Mouse (Mus musculus): Measurements from ENCODE around the gene Coq9. TPM values are rescaled to one million over a fixed set of nuclear protein-coding genes. Genes with fewer than 3 reads are reported as not detected.

The Coq9 gene
- polyA plus RNA-seq, 1 experiment from 2014 or later: 74.6 TPM

- peaks cover 13% of the 10 kb centered on the region for H3K4me1 ChIP-seq
- no peak for ATAC-seq (ENCODE audit: insufficient number of reproducible peaks, low FRiP score, low TSS enrichment, low read depth)
- no peaks in the 10 kb centered on the region for H3K9me3 ChIP-seq
- H3K4me2 ChIP-seq: no peak overlapping the region
- no peak overlapping the region for H3K9ac ChIP-seq
- no peaks in the 10 kb centered on the region for H3K27me3 ChIP-seq
- H3K36me3 ChIP-seq: peaks cover 81% of the 10 kb centered on the region
- H3K4me3 ChIP-seq: no peak overlapping the region
- H3K27ac ChIP-seq: no peak overlapping the region
- 86% methylated on average over 12 of the region's 12 CpGs for WGBS
Observed at GRCm38 (mm10) chr8:94862487-94863220, 24.5 kb downstream of the Coq9 start.

GRCm38 (mm10) chr8:94863897-94864673, 26.0 kb downstream of the Coq9 start:
- 66% methylated on average over 10 of the region's 10 CpGs for WGBS
- H3K4me3 ChIP-seq: no peak overlapping the region

GRCm38 (mm10) chr8:94865292-94865691, 27.2 kb downstream of the Coq9 start:
- Histone ChIP-seq H3K36me3 (peaks cover 80% of the 10 kb centered on the region), H3K4me3 (no peak overlapping the region), H3K27ac (no peak overlapping the region), H3K9me3 (no peaks in the 10 kb centered on the region), H3K9ac (no peak overlapping the region), H3K4me1 (peaks cover 23% of the 10 kb centered on the region), H3K27me3 (no peaks in the 10 kb centered on the region), H3K4me2 (no peak overlapping the region)
- no peak for ATAC-seq (ENCODE audit: insufficient number of reproducible peaks, low FRiP score, low TSS enrichment, low read depth)
- 73% methylated on average over 10 of the region's 10 CpGs for WGBS

More at GRCm38 (mm10) chr8:94863897-94864673, 26.0 kb downstream of the Coq9 start:
- peaks cover 90% of the 10 kb centered on the region for H3K36me3 ChIP-seq
- H3K27ac ChIP-seq: no peak overlapping the region
- H3K4me1 ChIP-seq: peaks cover 16% of the 10 kb centered on the region
- ATAC-seq (ENCODE audit: insufficient number of reproducible peaks, low FRiP score, low TSS enrichment, low read depth): no peak
- H3K9me3 ChIP-seq: no peaks in the 10 kb centered on the region
- H3K4me2 ChIP-seq: no peak overlapping the region
- H3K27me3 ChIP-seq: no peaks in the 10 kb centered on the region
- H3K9ac ChIP-seq: no peak overlapping the region

GRCm38 (mm10) chr8:94866921-94867320, 28.8 kb downstream of the Coq9 start:
- Histone ChIP-seq H3K36me3 (peaks cover 64% of the 10 kb centered on the region), H3K27me3 (no peaks in the 10 kb centered on the region), H3K4me1 (peaks cover 39% of the 10 kb centered on the region), H3K4me2 (no peak overlapping the region), H3K4me3 (no peak overlapping the region), H3K27ac (no peak overlapping the region), H3K9me3 (no peaks in the 10 kb centered on the region), H3K9ac (no peak overlapping the region)
- 86% methylated on average over 9 of the region's 9 CpGs for WGBS
- ATAC-seq (ENCODE audit: insufficient number of reproducible peaks, low FRiP score, low TSS enrichment, low read depth): no peak

GRCm38 (mm10) chr8:94869146-94869545, 31.0 kb downstream of the Coq9 start:
- Histone ChIP-seq H3K4me2 (no peak overlapping the region), H3K4me3 (no peak overlapping the region), H3K4me1 (peaks cover 51% of the 10 kb centered on the region), H3K27me3 (0 out of 2 replicates have a peak, but pooled peaks cover under 1% of the 10 kb centered on the region), H3K36me3 (peaks cover 44% of the 10 kb centered on the region), H3K27ac (no peak overlapping the region), H3K9me3 (no peaks in the 10 kb centered on the region), H3K9ac (no peak overlapping the region)
- no peak for ATAC-seq (ENCODE audit: insufficient number of reproducible peaks, low FRiP score, low TSS enrichment, low read depth)
- WGBS: 73% methylated on average over 7 of the region's 7 CpGs

- Histone ChIP-seq H3K4me1 (peaks cover 59% of the 10 kb centered on the region), H3K36me3 (peaks cover 35% of the 10 kb centered on the region), H3K27me3 (0 out of 2 replicates have a peak, but pooled peaks cover 8% of the 10 kb centered on the region), H3K27ac (no peak overlapping the region), H3K9ac (peak overlapping the region; percentile 42; the same call in 1 of the 2 replicates), H3K9me3 (no peaks in the 10 kb centered on the region), H3K4me3 (peak overlapping the region; percentile 48), H3K4me2 (peak overlapping the region; percentile 78)
- no peak for ATAC-seq (ENCODE audit: insufficient number of reproducible peaks, low FRiP score, low TSS enrichment, low read depth)
- WGBS: 45% methylated on average over 4 of the region's 4 CpGs
Observed at GRCm38 (mm10) chr8:94870003-94870402, 31.9 kb downstream of the Coq9 start.

- H3K27ac ChIP-seq: no peak overlapping the region
- peaks cover 29% of the 10 kb centered on the region for H3K36me3 ChIP-seq
- no peaks in the 10 kb centered on the region for H3K9me3 ChIP-seq
- H3K4me2 ChIP-seq: peak overlapping the region; percentile 78
- H3K27me3 ChIP-seq: 0 out of 2 replicates have a peak, but pooled peaks cover 10% of the 10 kb centered on the region
- 9% methylated on average over 22 of the region's 22 CpGs for WGBS
- H3K4me3 ChIP-seq: peak overlapping the region; percentile 48
- H3K4me1 ChIP-seq: peaks cover 62% of the 10 kb centered on the region
- no peak for ATAC-seq (ENCODE audit: insufficient number of reproducible peaks, low FRiP score, low TSS enrichment, low read depth)
- peak overlapping the region; percentile 42 for H3K9ac ChIP-seq
Observed at GRCm38 (mm10) chr8:94870474-94871107, 32.5 kb downstream of the Coq9 start.

GRCm38 (mm10) chr8:94871108-94871894, 33.2 kb downstream of the Coq9 start:
- peaks cover 69% of the 10 kb centered on the region for H3K4me1 ChIP-seq
- peak overlapping the region; percentile 80 for H3K27ac ChIP-seq
- peaks cover 22% of the 10 kb centered on the region for H3K36me3 ChIP-seq
- H3K4me2 ChIP-seq: peak overlapping the region; percentile 78
- WGBS: 4% methylated on average over 7 of the region's 7 CpGs
- no peaks in the 10 kb centered on the region for H3K9me3 ChIP-seq
- peak; percentile 76 for ATAC-seq (ENCODE audit: insufficient number of reproducible peaks, low FRiP score, low TSS enrichment, low read depth)
- H3K27me3 ChIP-seq: 0 out of 2 replicates have a peak, but pooled peaks cover 10% of the 10 kb centered on the region
- H3K9ac ChIP-seq: peak overlapping the region; percentile 42
- H3K4me3 ChIP-seq: peak overlapping the region; percentile 48

GRCm38 (mm10) chr8:94872156-94872555, 34.0 kb downstream of the Coq9 start:
- no peak overlapping the region for H3K4me2 ChIP-seq
- H3K27me3 ChIP-seq: 0 out of 2 replicates have a peak, but pooled peaks cover 10% of the 10 kb centered on the region
- peaks cover 75% of the 10 kb centered on the region for H3K4me1 ChIP-seq
- no peak overlapping the region for H3K9ac ChIP-seq
- no peaks in the 10 kb centered on the region for H3K9me3 ChIP-seq
- peaks cover 13% of the 10 kb centered on the region for H3K36me3 ChIP-seq
- no peak for ATAC-seq (ENCODE audit: insufficient number of reproducible peaks, low FRiP score, low TSS enrichment, low read depth)
- 25% methylated on average over 3 of the region's 3 CpGs for WGBS
- no peak overlapping the region for H3K4me3 ChIP-seq
- H3K27ac ChIP-seq: peak overlapping the region; percentile 80

GRCm38 (mm10) chr8:94872576-94872975, 34.5 kb downstream of the Coq9 start:
- WGBS: 53% methylated on average over 2 of the region's 2 CpGs
- Histone ChIP-seq H3K4me2 (no peak overlapping the region), H3K9me3 (no peaks in the 10 kb centered on the region), H3K27me3 (0 out of 2 replicates have a peak, but pooled peaks cover 10% of the 10 kb centered on the region), H3K27ac (no peak overlapping the region), H3K36me3 (peaks cover 9% of the 10 kb centered on the region), H3K9ac (no peak overlapping the region), H3K4me1 (peaks cover 75% of the 10 kb centered on the region), H3K4me3 (no peak overlapping the region)
- ATAC-seq (ENCODE audit: insufficient number of reproducible peaks, low FRiP score, low TSS enrichment, low read depth): no peak

GRCm38 (mm10) chr8:94874358-94874757, 36.2 kb downstream of the Coq9 start:
- Histone ChIP-seq H3K9ac (no peak overlapping the region), H3K27me3 (0 out of 2 replicates have a peak, but pooled peaks cover 10% of the 10 kb centered on the region), H3K4me1 (peaks cover 63% of the 10 kb centered on the region), H3K27ac (no peak overlapping the region), H3K36me3 (no peaks in the 10 kb centered on the region), H3K9me3 (no peaks in the 10 kb centered on the region), H3K4me3 (peak overlapping the region; percentile 62), H3K4me2 (peak overlapping the region; percentile 91)
- no peak for ATAC-seq (ENCODE audit: insufficient number of reproducible peaks, low FRiP score, low TSS enrichment, low read depth)
- 8% methylated on average over 6 of the region's 6 CpGs for WGBS

Measured in limb, embryonic 15.5 days (tissue).